Mouse (Mus musculus) central nervous system, embryonic 14 days (tissue): ENCODE data around the gene Timm10. TPM values are rescaled to one million over a fixed set of nuclear protein-coding genes. Genes with fewer than 3 reads are reported as not detected.

Experiments used
- polyA plus RNA-seq: library from polyadenylated mRNA; depleted of rRNA; stranded (reverse); fragments of >200 nt; gene quantifications from 2 replicates; pipeline ENCODE4 v1.2.3, GENCODE M21; 2012; rRNA removed

Gene Timm10
- 83.2 and 86.4 TPM in 2 replicates for polyA plus RNA-seq

DNA sequence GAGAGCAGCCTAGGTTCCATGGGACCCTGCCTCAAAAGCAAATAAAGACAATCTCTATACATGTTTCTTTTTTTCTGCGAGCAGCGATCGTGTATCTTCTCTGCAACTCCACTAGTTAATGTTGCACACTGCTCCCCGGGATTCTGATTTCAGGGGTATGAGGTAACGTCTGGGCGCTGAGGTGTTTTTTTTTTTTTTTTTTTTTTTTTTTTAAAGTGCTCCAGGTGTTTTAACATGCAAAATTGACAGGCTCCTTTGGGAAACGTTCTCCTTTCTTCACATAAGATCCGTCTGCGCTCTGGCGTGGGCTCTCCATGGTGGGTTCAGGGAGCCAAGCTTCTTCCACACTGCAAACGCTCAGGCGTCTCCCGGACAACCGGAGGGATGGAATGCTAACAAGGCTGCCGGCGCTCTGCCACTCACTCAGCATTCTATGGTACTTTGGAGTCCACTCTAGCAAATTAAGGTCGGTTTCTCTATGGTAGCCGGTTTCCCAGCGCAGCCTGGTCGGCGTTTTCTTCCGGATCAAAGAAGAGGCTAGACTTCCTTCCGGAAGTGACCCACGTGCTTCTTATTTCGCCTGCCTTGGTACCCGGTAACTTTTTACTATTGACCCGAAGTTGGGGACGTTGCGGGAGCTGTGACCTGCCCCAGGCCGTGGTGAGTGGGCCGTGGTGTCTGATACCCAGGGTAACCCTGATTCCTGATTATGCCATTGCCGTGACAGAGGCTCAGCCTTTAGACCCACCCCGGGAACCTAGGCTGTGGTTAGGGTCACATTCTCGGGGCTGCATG is at the start of gene Timm10:
Gene Timm10 (plus strand): TSS at position 510 of the 795 bp plus-strand sequence.

GRCm38 (mm10) chr2:84798493-84798921 is 28.3 kb upstream of the Timm10 start, which contains the start of gene Ube2l6:
Gene Ube2l6 (plus strand): TSS chr2:84798828.

DNA sequence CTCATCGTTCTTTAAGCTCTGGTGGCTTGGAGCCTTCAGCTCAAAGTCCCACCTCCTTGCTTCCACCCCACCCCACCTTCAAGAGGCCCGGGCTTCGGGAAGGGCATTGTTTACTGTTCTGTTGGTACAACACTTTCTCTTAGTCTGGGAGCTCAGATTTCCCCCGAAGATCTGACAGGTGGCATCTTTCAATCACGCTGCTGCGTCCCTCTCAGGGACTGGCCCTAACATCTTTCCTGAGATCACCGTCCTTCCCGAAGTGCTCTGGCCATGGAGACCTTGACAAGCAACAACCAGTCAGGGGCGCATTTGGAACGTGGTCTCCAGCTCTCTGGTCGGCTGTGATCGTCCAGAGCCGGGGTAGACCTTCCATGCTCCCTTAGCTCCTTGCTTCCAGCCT is 4.2 kb upstream of the Timm10 start, which contains the start of gene Smtnl1:
Gene Smtnl1 (minus strand): TSS at position 101 of the 400 bp plus-strand sequence.

DNA sequence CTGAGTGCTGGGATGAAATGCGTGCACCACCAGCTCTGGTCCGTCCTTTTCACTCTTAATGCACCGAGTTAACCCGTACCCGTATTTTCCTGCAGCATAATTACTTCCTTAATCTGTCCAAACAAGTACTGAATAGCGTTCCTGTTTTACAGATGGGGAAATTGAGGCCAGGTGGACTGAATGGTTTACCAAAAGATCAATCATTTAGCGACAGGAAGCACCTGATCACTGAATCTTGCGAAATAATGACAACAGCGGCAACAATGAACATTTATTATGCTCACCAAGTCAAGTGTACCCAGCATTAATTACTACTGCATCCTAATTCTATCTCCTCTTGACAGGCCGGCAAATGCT is 11.8 kb downstream of the Timm10 start, which contains the start of gene Slc43a1:
Gene Slc43a1 (plus strand): TSS at position 258 of the 357 bp plus-strand sequence.

Other genes starting within 250 kb of the Timm10 start
- gene Ctnnd1, start 176.2 kb upstream of the Timm10 start, polyA plus RNA-seq, result 81.6 and 82.8 TPM in 2 replicates
- gene Btbd18, start 167.9 kb upstream of the Timm10 start, polyA plus RNA-seq, result 0.03 TPM in 1 of 2 replicates, not detected in the other
- gene Selenoh, start 156.2 kb upstream of the Timm10 start, polyA plus RNA-seq, result 220 and 235 TPM in 2 replicates
- 0.03 TPM in 1 of 2 replicates, not detected in the other for gene Gm28635, start 149.0 kb upstream of the Timm10 start, polyA plus RNA-seq
- gene Med19, start 148.6 kb upstream of the Timm10 start, polyA plus RNA-seq, result 35.5 and 36.4 TPM in 2 replicates
- 148 and 155 TPM in 2 replicates for gene Tmx2, start 147.9 kb upstream of the Timm10 start, polyA plus RNA-seq
- 30.7 and 30.8 TPM in 2 replicates for gene Zdhhc5, start 111.8 kb upstream of the Timm10 start, polyA plus RNA-seq
- 18.1 and 18.7 TPM in 2 replicates for gene Clp1, start 99.6 kb upstream of the Timm10 start, polyA plus RNA-seq
- gene Ypel4, start 92.9 kb upstream of the Timm10 start, polyA plus RNA-seq, result 47.7 and 53.2 TPM in 2 replicates
- gene Gm19426, start 83.3 kb upstream of the Timm10 start, polyA plus RNA-seq, result 10.2 and 10.9 TPM in 2 replicates
- 28.5 and 38.0 TPM in 2 replicates for gene Serping1, start 51.6 kb upstream of the Timm10 start, polyA plus RNA-seq
- 13.2 and 17.0 TPM in 2 replicates for gene Ube2l6, start 28.2 kb upstream of the Timm10 start, polyA plus RNA-seq
- gene Smtnl1, start 4.3 kb upstream of the Timm10 start, polyA plus RNA-seq, result 0.05 TPM in 1 of 2 replicates, not detected in the other
- gene Slc43a1, start 11.9 kb downstream of the Timm10 start, polyA plus RNA-seq, result 5.6 and 7.8 TPM in 2 replicates
- gene Rtn4rl2, start 59.7 kb downstream of the Timm10 start, polyA plus RNA-seq, result 17.6 and 21.9 TPM in 2 replicates
- 10.4 and 20.1 TPM in 2 replicates for gene Slc43a3, start 109.6 kb downstream of the Timm10 start, polyA plus RNA-seq
- gene Prg2, start 153.5 kb downstream of the Timm10 start, polyA plus RNA-seq, result 0.26 and 0.45 TPM in 2 replicates
- gene Prg3, start 161.2 kb downstream of the Timm10 start, polyA plus RNA-seq, result 0.15 TPM in 1 of 2 replicates, not detected in the other
- 230 and 252 TPM in 2 replicates for gene Ssrp1, start 210.2 kb downstream of the Timm10 start, polyA plus RNA-seq
- gene P2rx3, start 210.5 kb downstream of the Timm10 start, polyA plus RNA-seq, result 4.0 and 14.1 TPM in 2 replicates
- 42.6 and 54.2 TPM in 2 replicates for gene Tnks1bp1, start 221.0 kb downstream of the Timm10 start, polyA plus RNA-seq